Mouse (Mus musculus) liver, embryonic 11.5 days (tissue): ENCODE data around the gene Brinp2. TPM values are rescaled to one million over a fixed set of nuclear protein-coding genes. Genes with fewer than 3 reads are reported as not detected.

Experiments used
- ATAC-seq: fragments of 200-750 bp; cut with Nextera tagmentation; replicated peaks from 2 replicates; pipeline ENCODE4 v1.8.0; 2017; ENCODE audit warnings: moderate number of reproducible peaks, mild to moderate bottlenecking, moderate TSS enrichment, moderate library complexity; ENCODE audit not compliant: low FRiP score
- DNase-seq: peaks from one replicate; pipeline ENCODE4 v3.0.0-alpha.2; 2017; ENCODE audit warnings: low spot score
- H3K27ac ChIP-seq: fragments of 300-500 bp; sonication (generic); 2 replicates; pipeline ENCODE4 v1.5.1; 2014; ENCODE audit warnings: mild to moderate bottlenecking, low read depth, low read length, control low read depth
- H3K27me3 ChIP-seq: fragments of 300-500 bp; sonication (generic); replicated peaks from 2 replicates; pipeline ENCODE4 v1.6.1; 2014; ENCODE audit warnings: low read length, mixed read lengths; ENCODE audit not compliant: control insufficient read depth, insufficient read depth
- H3K36me3 ChIP-seq: fragments of 300-500 bp; sonication (generic); 2 replicates; pipeline ENCODE4 v1.6.1; 2014; ENCODE audit warnings: mild to moderate bottlenecking, low read length, moderate library complexity, mixed read lengths; ENCODE audit not compliant: control insufficient read depth, insufficient read depth
- H3K4me1 ChIP-seq: fragments of 300-500 bp; sonication (generic); replicated peaks from 2 replicates; pipeline ENCODE4 v1.6.1; 2014; ENCODE audit warnings: low read length, mixed read lengths; ENCODE audit not compliant: control insufficient read depth, insufficient read depth
- H3K4me2 ChIP-seq: fragments of 300-500 bp; sonication (generic); 2 replicates; pipeline ENCODE4 v1.6.1; 2014; ENCODE audit warnings: mild to moderate bottlenecking, control low read depth, moderate library complexity
- H3K4me3 ChIP-seq: fragments of 300-500 bp; sonication (generic); 2 replicates; pipeline ENCODE4 v1.5.1; 2014; ENCODE audit warnings: low read depth, low read length, control low read depth
- H3K9ac ChIP-seq: fragments of 300-500 bp; sonication (generic); 2 replicates; pipeline ENCODE4 v1.6.1; 2014; ENCODE audit warnings: low read depth, low read length, control low read depth
- H3K9me3 ChIP-seq: fragments of 300-500 bp; sonication (generic); 2 replicates; pipeline ENCODE4 v1.6.1; 2016; ENCODE audit warnings: low read length, inconsistent platforms, mixed read lengths; ENCODE audit not compliant: control insufficient read depth
- WGBS: fragments of 180-500 bp; shearing (Covaris S2); extraction: QIAGEN DNeasy Blood & Tissue Kit; methylation state at CpG from one replicate; pipeline ENCODE4 v1.1.7; 2014; 5-methylcytosine and 5-hydroxymethylcytosine counted together
- polyA plus RNA-seq: library from polyadenylated mRNA; unstranded; fragments of >200 nt; fragmentation: Nextera tagmentation; extraction: Ambion mirVana; gene quantifications from 2 replicates; pipeline ENCODE4 v1.2.1, GENCODE M21; 2014

The Brinp2 gene
- polyA plus RNA-seq, 1 experiment from 2014 or later = 0.44 TPM

DNA sequence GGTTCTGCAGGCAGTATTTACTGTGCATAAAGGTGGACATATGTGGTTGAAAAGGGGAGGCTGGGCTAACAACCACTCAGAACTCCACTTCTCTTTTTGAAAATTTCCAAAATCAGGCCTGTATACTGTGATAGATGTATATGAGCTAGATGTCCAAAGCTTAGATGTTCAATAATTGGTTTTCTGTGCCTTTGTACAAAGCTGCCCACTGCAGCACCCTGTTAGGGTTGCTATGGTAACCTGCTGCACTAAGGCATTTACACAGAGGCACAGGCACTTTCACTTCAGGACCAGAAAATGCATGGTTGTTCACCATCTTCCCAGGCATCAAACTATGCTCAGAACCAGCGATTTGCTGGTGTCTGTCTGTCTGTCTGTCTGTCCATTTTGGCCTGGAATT is 8.3 kb upstream of the Brinp2 start:
- no peak overlapping the region for H3K27ac ChIP-seq
- H3K4me3 ChIP-seq = no peak overlapping the region
- WGBS = 27% methylated on average over 1 of the region's 1 CpGs
- DNase-seq (no peak), ATAC-seq (no peak)
- H3K27me3 ChIP-seq = peaks cover 7% of the 10 kb centered on the region; the same call in 1 of the 2 replicates
- no peak overlapping the region for H3K4me2 ChIP-seq
- no peaks in the 10 kb centered on the region for H3K36me3 ChIP-seq
- H3K9me3 ChIP-seq = no peaks in the 10 kb centered on the region
- no peaks in the 10 kb centered on the region for H3K4me1 ChIP-seq
- no peak overlapping the region for H3K9ac ChIP-seq

DNA sequence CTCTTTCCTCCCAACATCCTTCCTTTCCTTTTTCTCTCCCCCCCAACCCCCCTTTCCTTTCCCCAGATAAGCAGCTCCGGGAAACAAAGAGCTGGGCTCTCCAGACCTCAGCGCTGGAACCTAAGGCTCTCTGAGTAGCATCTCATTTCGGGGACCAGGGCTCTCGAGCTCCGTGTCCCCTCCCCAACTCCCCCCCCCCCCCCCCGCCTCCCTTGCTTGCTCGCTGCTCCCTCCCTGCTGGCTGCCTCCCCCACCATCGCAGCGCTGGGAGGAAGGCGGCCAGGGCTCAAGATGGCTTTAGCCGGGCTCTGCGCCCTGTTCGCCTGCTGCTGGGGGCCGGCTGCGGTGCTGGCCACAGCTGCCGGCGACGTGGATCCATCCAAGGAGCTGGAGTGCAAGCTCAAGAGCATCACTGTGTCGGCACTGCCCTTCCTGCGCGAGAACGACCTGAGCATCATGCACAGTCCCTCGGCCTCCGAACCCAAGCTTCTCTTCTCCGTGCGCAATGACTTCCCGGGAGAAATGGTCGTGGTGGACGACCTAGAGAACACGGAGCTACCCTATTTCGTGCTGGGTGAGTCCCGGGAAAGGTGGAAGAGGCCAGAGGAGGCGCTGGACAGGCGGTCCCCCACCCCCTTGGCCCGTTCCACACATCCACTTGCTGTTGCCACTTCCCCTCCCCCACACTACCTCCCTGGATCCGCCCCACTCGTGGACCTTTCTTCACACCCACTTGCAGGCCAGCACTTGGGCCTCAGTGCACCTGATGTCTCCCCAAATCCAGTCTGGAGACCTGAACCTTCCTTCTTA is 6.4 kb upstream of the Brinp2 start:
- Histone ChIP-seq H3K4me2 (peak overlapping the region; percentile 52), H3K36me3 (no peaks in the 10 kb centered on the region), H3K4me3 (peak overlapping the region; percentile 42), H3K27me3 (peaks cover 10% of the 10 kb centered on the region; the same call in 1 of the 2 replicates), H3K4me1 (no peaks in the 10 kb centered on the region), H3K9ac (no peak overlapping the region), H3K9me3 (no peaks in the 10 kb centered on the region), H3K27ac (no peak overlapping the region)
- 4% methylated on average over 33 of the region's 37 CpGs for WGBS
- DNase-seq (no peak), ATAC-seq (no peak)

DNA sequence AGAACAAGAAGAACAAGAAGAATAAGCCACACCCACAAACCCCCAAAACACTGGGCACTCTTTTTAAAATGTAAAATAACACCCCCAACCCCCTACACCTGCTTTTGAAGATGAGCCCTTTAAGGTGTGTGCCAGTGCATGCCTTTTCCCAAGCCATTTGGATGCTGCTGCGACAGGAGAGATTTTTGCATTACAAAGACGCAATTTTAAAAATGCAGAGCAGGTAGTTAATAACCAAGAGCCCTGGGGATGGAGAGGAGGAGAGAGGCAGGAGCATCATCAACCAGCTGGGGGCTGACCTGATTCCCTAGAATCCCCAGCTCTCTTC is 5.8 kb upstream of the Brinp2 start, which contains the start of gene Astn1:
TSS of gene Astn1 (plus strand) at position 310 of the 328 bp plus-strand sequence.
- ATAC-seq = no peak

DNA sequence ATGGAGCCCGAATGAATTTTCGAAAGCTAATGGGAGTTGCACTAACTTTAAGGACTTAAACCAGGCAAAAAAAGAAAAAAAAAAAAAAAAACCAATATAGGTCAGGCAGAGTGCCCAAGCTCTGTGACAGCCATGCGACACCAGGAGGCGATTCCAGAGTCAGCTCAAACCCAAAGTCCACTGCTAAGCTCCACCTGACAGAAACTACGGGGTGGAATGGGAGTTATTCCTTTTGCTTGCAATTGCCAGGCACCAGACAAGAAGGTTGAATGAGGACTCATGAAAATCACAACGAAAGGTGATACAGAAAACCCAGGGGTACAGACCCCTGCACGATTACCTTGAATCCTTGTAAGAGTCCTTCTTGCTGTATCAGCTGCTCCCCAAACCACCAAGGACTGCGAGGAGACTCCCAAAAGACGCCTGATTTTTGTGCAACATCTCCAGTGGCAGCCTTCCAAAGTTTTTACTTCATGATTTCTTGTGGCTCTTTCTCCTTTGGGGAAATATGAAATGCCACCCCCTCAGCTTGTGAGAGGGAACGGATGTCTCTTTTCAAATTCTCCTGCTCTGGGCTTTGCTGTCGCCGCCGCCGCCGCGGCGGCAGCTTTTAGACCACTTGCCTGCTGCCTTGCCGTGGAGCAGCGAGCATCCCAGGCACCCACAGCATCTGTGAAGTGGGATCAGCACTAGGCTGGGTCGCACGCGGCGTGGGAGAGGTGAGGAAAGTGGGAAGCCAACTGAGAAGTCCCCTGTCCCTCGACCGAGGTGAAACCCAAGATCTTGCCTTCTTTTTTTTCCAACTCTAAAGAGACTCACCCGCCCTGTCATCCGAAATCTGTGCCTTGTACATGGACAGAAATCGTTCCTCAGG is 712 bp downstream of the Brinp2 start:
- Histone ChIP-seq H3K9ac (no peak overlapping the region), H3K9me3 (no peaks in the 10 kb centered on the region), H3K27me3 (peaks cover 40% of the 10 kb centered on the region), H3K4me3 (peak overlapping the region; percentile 45), H3K27ac (no peak overlapping the region), H3K4me2 (peak overlapping the region; percentile 75), H3K36me3 (no peaks in the 10 kb centered on the region), H3K4me1 (no peaks in the 10 kb centered on the region)
- peak; percentile 8; the same call in 1 of the 2 replicates for ATAC-seq
- no peak for DNase-seq
- WGBS = 12% methylated on average over 28 of the region's 28 CpGs

More for the DNA sequence above, 5.8 kb upstream of the Brinp2 start, which contains the start of gene Astn1:
- H3K9me3 ChIP-seq = no peaks in the 10 kb centered on the region
- no peaks in the 10 kb centered on the region for H3K36me3 ChIP-seq
- peaks cover 15% of the 10 kb centered on the region for H3K27me3 ChIP-seq
- no peak for DNase-seq
- WGBS = 5% methylated on average over 2 of the region's 2 CpGs
- H3K4me2 ChIP-seq = peak within 1 kb of the TSS; percentile 52
- no peak within 1 kb of the TSS for H3K27ac ChIP-seq
- H3K4me3 ChIP-seq = peak within 1 kb of the TSS; percentile 42
- no peaks in the 10 kb centered on the region for H3K4me1 ChIP-seq
- H3K9ac ChIP-seq = no peak within 1 kb of the TSS

- peaks cover 40% of the 10 kb centered on the region for H3K27me3 ChIP-seq
- no peaks in the 10 kb centered on the region for H3K4me1 ChIP-seq
- H3K9ac ChIP-seq = no peak overlapping the region
- H3K27ac ChIP-seq = no peak overlapping the region
- ATAC-seq (no peak), DNase-seq (no peak)
- H3K4me3 ChIP-seq = no peak overlapping the region
- H3K36me3 ChIP-seq = no peaks in the 10 kb centered on the region
- WGBS = 64% methylated on average over 5 of the region's 5 CpGs
- no peak overlapping the region for H3K4me2 ChIP-seq
- no peaks in the 10 kb centered on the region for H3K9me3 ChIP-seq
Measured at GRCm38 (mm10) chr1:158353656-158354371, 2.3 kb downstream of the Brinp2 start.

- Histone ChIP-seq H3K4me3 (no peak overlapping the region), H3K9me3 (no peaks in the 10 kb centered on the region), H3K4me2 (no peak overlapping the region), H3K27me3 (no peaks in the 10 kb centered on the region), H3K4me1 (no peaks in the 10 kb centered on the region), H3K27ac (no peak overlapping the region), H3K36me3 (no peaks in the 10 kb centered on the region), H3K9ac (no peak overlapping the region)
- ATAC-seq (no peak), DNase-seq (no peak)
- 54% methylated on average over 6 of the region's 6 CpGs for WGBS
Measured at GRCm38 (mm10) chr1:158343243-158343714, 12.8 kb downstream of the Brinp2 start.

DNA sequence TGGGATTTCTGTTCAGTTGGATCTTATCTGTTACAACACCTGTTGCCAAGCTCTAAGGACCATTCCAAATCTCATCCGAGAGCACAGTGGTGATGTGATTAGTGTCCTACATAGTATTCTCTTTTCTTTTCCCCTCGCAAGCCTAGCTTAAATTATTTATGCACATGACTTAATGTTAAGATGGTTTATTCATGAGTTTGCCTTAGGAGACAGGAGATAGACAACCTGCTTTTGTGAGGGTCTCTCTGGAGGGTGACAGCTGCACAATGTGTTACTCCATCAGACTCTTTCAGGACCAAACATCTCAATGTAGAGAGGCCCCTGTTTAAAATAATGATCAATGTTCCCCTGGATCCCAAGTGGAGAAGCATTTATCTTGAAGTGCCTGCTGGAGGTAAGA is 27.3 kb downstream of the Brinp2 start:
- Histone ChIP-seq H3K36me3 (no peaks in the 10 kb centered on the region), H3K9ac (no peak overlapping the region), H3K4me2 (no peak overlapping the region), H3K4me3 (no peak overlapping the region), H3K27me3 (no peaks in the 10 kb centered on the region), H3K4me1 (no peaks in the 10 kb centered on the region), H3K27ac (no peak overlapping the region), H3K9me3 (no peaks in the 10 kb centered on the region)
- ATAC-seq = no peak
- no peak for DNase-seq
- WGBS = 74% methylated on average over 2 of the region's 2 CpGs

DNA sequence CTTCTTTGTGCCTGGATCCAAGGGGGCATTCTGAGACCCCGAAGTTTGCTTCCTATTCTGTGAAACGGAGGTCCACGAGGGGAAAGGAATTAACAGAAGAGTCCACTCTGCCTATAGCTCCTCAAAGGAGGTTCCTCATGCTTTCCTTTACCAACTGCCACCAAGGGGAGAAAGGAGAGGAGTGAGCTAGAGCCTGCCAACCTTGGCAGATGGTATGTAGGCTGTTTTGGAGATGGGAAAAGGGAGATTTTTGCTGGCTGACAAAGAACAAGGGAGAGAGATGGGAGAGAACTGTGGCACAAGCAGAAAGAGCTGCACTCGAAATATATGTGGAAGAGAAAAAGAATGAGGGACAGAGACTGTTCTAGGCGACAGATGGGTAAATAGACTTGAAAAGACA is 28.0 kb downstream of the Brinp2 start:
- no peaks in the 10 kb centered on the region for H3K27me3 ChIP-seq
- no peak for ATAC-seq
- no peaks in the 10 kb centered on the region for H3K9me3 ChIP-seq
- H3K4me3 ChIP-seq = no peak overlapping the region
- WGBS = 70% methylated on average over 5 of the region's 5 CpGs
- no peak overlapping the region for H3K4me2 ChIP-seq
- no peak overlapping the region for H3K27ac ChIP-seq
- no peaks in the 10 kb centered on the region for H3K4me1 ChIP-seq
- no peaks in the 10 kb centered on the region for H3K36me3 ChIP-seq
- no peak for DNase-seq
- H3K9ac ChIP-seq = no peak overlapping the region
